Mouse (Mus musculus) c-Kit-positive CD71-positive TER-119-negative erythroid progenitor cells, embryonic 14.5 days (primary cell): ENCODE measurements around the gene Fam163a.

Experiments used
- DNase-seq: peaks from one replicate; pipeline ENCODE4 v3.0.0-alpha.2; 2013; ENCODE audit warnings: low read depth

Gene Fam163a

GRCm38 (mm10) chr1:156077655-156078054 lies 127.2 kb downstream of the Fam163a start:
- DNase-seq, result no peak

- no peak for DNase-seq
These were observed 128.4 kb downstream of the Fam163a start for GRCm38 (mm10) chr1:156076474-156076873.

GRCm38 (mm10) chr1:156074575-156074974 lies 130.3 kb downstream of the Fam163a start:
- DNase-seq, result no peak

- DNase-seq, result no peak
These were observed 131.5 kb downstream of the Fam163a start for GRCm38 (mm10) chr1:156073169-156073821.

GRCm38 (mm10) chr1:156070106-156070505 lies 134.7 kb downstream of the Fam163a start:
- no peak for DNase-seq

GRCm38 (mm10) chr1:156066133-156066532 lies 138.7 kb downstream of the Fam163a start:
- no peak for DNase-seq

GRCm38 (mm10) chr1:156062193-156062592 lies 142.6 kb downstream of the Fam163a start:
- DNase-seq, result no peak

GRCm38 (mm10) chr1:156058207-156058606 lies 146.6 kb downstream of the Fam163a start:
- no peak for DNase-seq

- DNase-seq, result no peak
These were observed 158.1 kb downstream of the Fam163a start for GRCm38 (mm10) chr1:156046688-156047087.

GRCm38 (mm10) chr1:156044211-156044611 lies 160.6 kb downstream of the Fam163a start:
- no peak for DNase-seq

- peak; percentile 55 for DNase-seq
These were observed 161.8 kb downstream of the Fam163a start for GRCm38 (mm10) chr1:156043027-156043426.

- no peak for DNase-seq
These were observed 162.3 kb downstream of the Fam163a start for GRCm38 (mm10) chr1:156042481-156042880.

GRCm38 (mm10) chr1:156041451-156042241 lies 163.2 kb downstream of the Fam163a start:
- DNase-seq, result peak; percentile 31

- DNase-seq, result peak; percentile 95
These were observed 164.0 kb downstream of the Fam163a start for GRCm38 (mm10) chr1:156040731-156041401.

GRCm38 (mm10) chr1:156039989-156040388 lies 164.8 kb downstream of the Fam163a start:
- peak; percentile 11 for DNase-seq

GRCm38 (mm10) chr1:156037144-156037583 lies 167.7 kb downstream of the Fam163a start:
- DNase-seq, result peak; percentile 74

- peak; percentile 92 for DNase-seq
These were observed 168.7 kb downstream of the Fam163a start, which contains the start of gene Tor1aip1 for GRCm38 (mm10) chr1:156035930-156036737. Gene Tor1aip1, minus strand, starts transcription at chr1:156036480.

- peak; percentile 68 for DNase-seq
These were observed 169.4 kb downstream of the Fam163a start, which contains the start of gene Tor1aip2 for GRCm38 (mm10) chr1:156035269-156035929. Gene Tor1aip2, plus strand, starts transcription at chr1:156035403.

GRCm38 (mm10) chr1:156034661-156035060 lies 170.2 kb downstream of the Fam163a start:
- peak; percentile 14 for DNase-seq

- no peak for DNase-seq
These were observed 170.9 kb downstream of the Fam163a start for GRCm38 (mm10) chr1:156033921-156034320.

- DNase-seq, result no peak
These were observed 176.4 kb downstream of the Fam163a start for GRCm38 (mm10) chr1:156028340-156028975.
